Mouse (Mus musculus): ENCODE measurements around the gene Nup107. TPM values are rescaled to one million over a fixed set of nuclear protein-coding genes. Genes with fewer than 3 reads are reported as not detected.

The Nup107 gene
- polyA plus RNA-seq, 1 experiment: 15.0 TPM

GRCm38 (mm10) chr10:117730637-117731203, 61.8 kb downstream of the Nup107 start:
- H3K4me1 ChIP-seq (ENCODE audit: control insufficient read depth, insufficient read depth, low read length): no peaks in the 10 kb centered on the region
- no peak for TF ChIP-seq CTCF (IDR thresholded peaks at IDR 0.05; ENCODE audit: borderline replicate concordance, insufficient read depth, low read depth, low read length)
- TF ChIP-seq POLR2A (IDR thresholded peaks at IDR 0.05; ENCODE audit: borderline replicate concordance, insufficient read depth, low read length): no peak
- H3K4me3 ChIP-seq (replicated peaks; ENCODE audit: insufficient read depth, low read depth, low read length): no peak overlapping the region
- no peaks in the 10 kb centered on the region for H3K27me3 ChIP-seq (ENCODE audit: control insufficient read depth, insufficient read depth, low read length)
- H3K27ac ChIP-seq (ENCODE audit: insufficient read depth, low read length): no peak overlapping the region
- WGBS: 95% methylated on average over 12 of the region's 12 CpGs
- DNase-seq: no peak

DNA sequence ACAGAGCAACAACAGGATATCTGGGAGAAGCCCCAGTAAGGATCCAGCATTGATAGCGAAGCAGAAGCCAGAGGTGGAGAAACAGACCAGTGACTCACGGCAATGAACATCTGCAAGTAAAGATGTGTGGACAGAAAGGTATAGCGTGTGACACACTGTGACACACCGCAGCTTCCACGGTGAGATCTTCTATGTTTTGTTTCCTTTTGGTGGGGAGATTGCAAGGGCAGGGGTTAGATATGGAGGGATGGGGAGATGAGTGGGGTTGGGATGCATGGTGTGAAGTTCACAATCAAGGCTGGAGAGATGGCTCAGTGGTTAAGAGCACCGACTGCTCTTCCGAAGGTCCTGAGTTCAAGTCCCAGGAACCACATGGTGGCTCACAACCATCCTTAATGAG, 62.4 kb downstream of the Nup107 start:
- H3K4me1 ChIP-seq (ENCODE audit: control insufficient read depth, insufficient read depth, low read length): no peaks in the 10 kb centered on the region
- no peaks in the 10 kb centered on the region for H3K27me3 ChIP-seq (ENCODE audit: control insufficient read depth, insufficient read depth, low read length)
- TF ChIP-seq POLR2A (IDR thresholded peaks at IDR 0.05; ENCODE audit: borderline replicate concordance, insufficient read depth, low read length) (no peak), CTCF (IDR thresholded peaks at IDR 0.05; ENCODE audit: borderline replicate concordance, insufficient read depth, low read depth, low read length) (no peak)
- H3K4me3 ChIP-seq (replicated peaks; ENCODE audit: insufficient read depth, low read depth, low read length): no peak overlapping the region
- H3K27ac ChIP-seq (ENCODE audit: insufficient read depth, low read length): no peak overlapping the region
- no peak for DNase-seq
- 95% methylated on average over 7 of the region's 7 CpGs for WGBS

GRCm38 (mm10) chr10:117729139-117729814, 63.2 kb downstream of the Nup107 start:
- 61% methylated on average over 11 of the region's 11 CpGs for WGBS
- Histone ChIP-seq H3K4me3 (replicated peaks; ENCODE audit: insufficient read depth, low read depth, low read length) (no peak overlapping the region), H3K4me1 (ENCODE audit: control insufficient read depth, insufficient read depth, low read length) (no peaks in the 10 kb centered on the region), H3K27me3 (ENCODE audit: control insufficient read depth, insufficient read depth, low read length) (no peaks in the 10 kb centered on the region), H3K27ac (ENCODE audit: insufficient read depth, low read length) (no peak overlapping the region)
- TF ChIP-seq CTCF (IDR thresholded peaks at IDR 0.05; ENCODE audit: borderline replicate concordance, insufficient read depth, low read depth, low read length) (no peak), POLR2A (IDR thresholded peaks at IDR 0.05; ENCODE audit: borderline replicate concordance, insufficient read depth, low read length) (no peak)
- DNase-seq: no peak

DNA sequence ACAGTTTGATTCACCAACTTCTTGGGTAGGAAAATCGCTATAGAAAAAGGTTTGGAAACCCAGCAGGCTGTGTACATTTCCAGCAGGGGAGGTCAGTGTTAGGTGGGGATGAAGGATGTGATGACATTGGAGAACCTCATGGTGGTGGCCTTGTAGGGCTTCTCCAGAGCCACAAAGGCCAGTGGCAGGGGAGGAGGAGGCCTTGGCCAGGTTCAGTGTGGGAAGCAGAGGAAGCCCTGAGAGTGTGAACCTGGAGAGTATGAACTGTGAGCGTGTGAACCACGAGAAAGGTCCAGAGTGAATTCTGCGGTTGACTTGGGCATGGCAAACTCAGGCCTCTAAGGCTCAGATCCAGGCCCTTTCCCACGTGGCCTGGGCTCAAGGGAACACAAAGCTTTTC, 63.9 kb downstream of the Nup107 start:
- Histone ChIP-seq H3K4me3 (replicated peaks; ENCODE audit: insufficient read depth, low read depth, low read length) (no peak overlapping the region), H3K4me1 (ENCODE audit: control insufficient read depth, insufficient read depth, low read length) (no peaks in the 10 kb centered on the region), H3K27me3 (ENCODE audit: control insufficient read depth, insufficient read depth, low read length) (no peaks in the 10 kb centered on the region), H3K27ac (ENCODE audit: insufficient read depth, low read length) (no peak overlapping the region)
- TF ChIP-seq POLR2A (IDR thresholded peaks at IDR 0.05; ENCODE audit: borderline replicate concordance, insufficient read depth, low read length) (no peak), CTCF (IDR thresholded peaks at IDR 0.05; ENCODE audit: borderline replicate concordance, insufficient read depth, low read depth, low read length) (no peak)
- no peak for DNase-seq
- WGBS: 84% methylated on average over 5 of the region's 5 CpGs

DNA sequence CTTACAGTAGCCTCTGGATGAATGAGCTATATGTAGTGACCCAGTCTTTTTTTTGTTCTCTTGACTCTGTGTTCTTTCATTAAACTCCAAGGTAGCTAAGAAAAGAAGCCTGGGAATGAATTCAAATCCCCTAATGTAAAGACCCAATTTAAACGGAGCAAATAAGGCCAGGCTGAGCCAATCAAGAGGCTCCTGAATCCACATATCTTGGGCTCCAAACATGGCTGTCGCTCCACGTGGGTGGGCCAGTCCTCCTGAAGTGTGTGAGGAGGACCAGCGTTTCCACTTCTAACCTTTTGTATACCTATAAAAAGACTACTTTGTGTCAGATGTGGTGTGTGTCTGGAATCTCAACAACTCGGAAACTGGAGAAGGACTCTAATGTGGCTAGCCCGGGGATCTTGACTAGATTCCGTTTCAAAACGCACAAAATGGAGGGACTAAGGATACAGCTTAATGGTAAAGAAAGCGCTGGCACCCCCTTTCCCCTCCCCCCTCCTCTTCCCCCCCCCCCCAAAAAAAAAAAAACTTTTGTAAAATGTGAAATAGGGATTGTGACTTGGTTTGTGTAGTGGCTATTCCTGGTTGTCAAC, 64.9 kb downstream of the Nup107 start:
- Histone ChIP-seq H3K4me1 (ENCODE audit: control insufficient read depth, insufficient read depth, low read length) (no peaks in the 10 kb centered on the region), H3K27me3 (ENCODE audit: control insufficient read depth, insufficient read depth, low read length) (no peaks in the 10 kb centered on the region), H3K27ac (ENCODE audit: insufficient read depth, low read length) (no peak overlapping the region), H3K4me3 (replicated peaks; ENCODE audit: insufficient read depth, low read depth, low read length) (no peak overlapping the region)
- TF ChIP-seq POLR2A (IDR thresholded peaks at IDR 0.05; ENCODE audit: borderline replicate concordance, insufficient read depth, low read length): no peak
- no peak for TF ChIP-seq CTCF (IDR thresholded peaks at IDR 0.05; ENCODE audit: borderline replicate concordance, insufficient read depth, low read depth, low read length)
- DNase-seq: no peak
- WGBS: 88% methylated on average over 9 of the region's 9 CpGs

- no peak for TF ChIP-seq POLR2A (IDR thresholded peaks at IDR 0.05; ENCODE audit: borderline replicate concordance, insufficient read depth, low read length)
- no peak for TF ChIP-seq CTCF (IDR thresholded peaks at IDR 0.05; ENCODE audit: borderline replicate concordance, insufficient read depth, low read depth, low read length)
- WGBS: 94% methylated on average over 4 of the region's 4 CpGs
Measured at GRCm38 (mm10) chr10:117726888-117727385, 65.6 kb downstream of the Nup107 start.

GRCm38 (mm10) chr10:117726350-117726749, 66.2 kb downstream of the Nup107 start:
- H3K4me1 ChIP-seq (ENCODE audit: control insufficient read depth, insufficient read depth, low read length): no peaks in the 10 kb centered on the region
- WGBS: 91% methylated on average over 4 of the region's 4 CpGs
- DNase-seq: no peak
- no peaks in the 10 kb centered on the region for H3K27me3 ChIP-seq (ENCODE audit: control insufficient read depth, insufficient read depth, low read length)
- H3K4me3 ChIP-seq (replicated peaks; ENCODE audit: insufficient read depth, low read depth, low read length): no peak overlapping the region
- H3K27ac ChIP-seq (ENCODE audit: insufficient read depth, low read length): no peak overlapping the region
- no peak for TF ChIP-seq CTCF (IDR thresholded peaks at IDR 0.05; ENCODE audit: borderline replicate concordance, insufficient read depth, low read depth, low read length)
- no peak for TF ChIP-seq POLR2A (IDR thresholded peaks at IDR 0.05; ENCODE audit: borderline replicate concordance, insufficient read depth, low read length)

More at GRCm38 (mm10) chr10:117726888-117727385, 65.6 kb downstream of the Nup107 start:
- H3K27me3 ChIP-seq (ENCODE audit: control insufficient read depth, insufficient read depth, low read length): no peaks in the 10 kb centered on the region
- no peak overlapping the region for H3K27ac ChIP-seq (ENCODE audit: insufficient read depth, low read length)
- H3K4me1 ChIP-seq (ENCODE audit: control insufficient read depth, insufficient read depth, low read length): no peaks in the 10 kb centered on the region
- DNase-seq: no peak
- H3K4me3 ChIP-seq (replicated peaks; ENCODE audit: insufficient read depth, low read depth, low read length): no peak overlapping the region

- TF ChIP-seq POLR2A (IDR thresholded peaks at IDR 0.05; ENCODE audit: borderline replicate concordance, insufficient read depth, low read length) (no peak), CTCF (IDR thresholded peaks at IDR 0.05; ENCODE audit: borderline replicate concordance, insufficient read depth, low read depth, low read length) (no peak)
- H3K4me1 ChIP-seq (ENCODE audit: control insufficient read depth, insufficient read depth, low read length): no peaks in the 10 kb centered on the region
- DNase-seq: no peak
- H3K27me3 ChIP-seq (ENCODE audit: control insufficient read depth, insufficient read depth, low read length): no peaks in the 10 kb centered on the region
- H3K27ac ChIP-seq (ENCODE audit: insufficient read depth, low read length): no peak overlapping the region
- WGBS: 75% methylated on average over 7 of the region's 7 CpGs
- H3K4me3 ChIP-seq (replicated peaks; ENCODE audit: insufficient read depth, low read depth, low read length): no peak overlapping the region
Measured at GRCm38 (mm10) chr10:117725671-117726070, 66.8 kb downstream of the Nup107 start.

Measured in cerebellum, adult 2 months (tissue).